Comparison of ENCODE assay signal across 8 mouse cellular contexts in the genomic region with DNA sequence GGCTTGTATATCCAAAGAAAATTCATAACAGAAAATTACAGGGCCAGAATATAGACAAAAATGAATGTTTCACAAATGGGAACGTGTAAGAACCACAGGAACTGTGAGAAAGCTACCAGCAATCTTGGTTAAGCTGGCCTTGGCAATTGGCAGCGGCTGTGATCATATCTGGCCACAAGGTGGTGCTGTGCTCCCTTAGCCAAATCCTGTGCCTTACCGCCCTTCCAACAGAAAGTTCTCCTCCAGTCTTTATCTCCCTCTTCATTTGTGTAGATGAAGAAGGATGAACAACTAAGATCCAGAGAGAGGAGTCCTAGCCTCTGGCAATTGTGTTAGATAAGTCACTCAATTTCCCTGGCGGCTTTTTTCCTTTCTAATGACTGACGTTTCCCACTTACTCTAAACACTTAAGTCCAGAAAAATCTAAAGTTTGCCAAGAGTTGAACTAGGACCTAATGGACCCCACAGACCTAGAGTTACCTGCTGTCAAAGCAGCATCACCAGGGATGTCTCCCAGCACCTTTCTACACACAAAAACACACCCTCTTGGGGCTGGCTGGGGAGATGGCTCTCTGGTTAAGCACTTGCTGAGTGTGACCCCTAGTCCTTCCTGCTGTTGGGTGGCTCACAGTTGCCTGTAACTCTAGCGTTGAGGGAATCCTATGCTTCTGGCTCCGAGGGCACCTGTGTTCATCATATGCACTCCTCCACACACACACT. TPM values are rescaled to one million over a fixed set of nuclear protein-coding genes. Genes with fewer than 3 reads are reported as not detected.
DNase-seq lines count a peak whose midpoint lies in the region; ATAC-seq lines count a peak whose summit lies in the region.

No protein-coding gene starts in this region.

- no peaks in the 10 kb centered on the region for H3K36me3 ChIP-seq in midbrain, embryonic 10.5 days
- H3K36me3 ChIP-seq in midbrain, embryonic 16.5 days (ENCODE audit: control insufficient read depth, insufficient read depth, low read length), result no peaks in the 10 kb centered on the region
- H3K36me3 ChIP-seq in heart, embryonic 11.5 days (ENCODE audit: control insufficient read depth, insufficient read depth, low read length), result peaks cover 3% of the 10 kb centered on the region; the same call in 1 of the 2 replicates
- H3K36me3 ChIP-seq in macrophage (ENCODE audit: inconsistent target), result peaks cover 26% of the 10 kb centered on the region; the same call in 1 of the 2 replicates
- 0 out of 2 replicates have a peak, but pooled peaks cover 7% of the 10 kb centered on the region for H3K36me3 ChIP-seq in stomach, embryonic 15.5 days

- 45% methylated on average over 7 of the region's 7 CpGs for WGBS in midbrain, embryonic 10.5 days
- WGBS in midbrain, embryonic 16.5 days, result 45% methylated on average over 7 of the region's 7 CpGs
- WGBS in heart, embryonic 11.5 days (ENCODE audit: insufficient replicate concordance), result 41% methylated on average over 7 of the region's 7 CpGs
- 24% methylated on average over 7 of the region's 7 CpGs for WGBS in macrophage (ENCODE audit: missing documents)
- 42% methylated on average over 7 of the region's 7 CpGs for WGBS in stomach, embryonic 15.5 days

- no peaks in the 10 kb centered on the region for H3K9me3 ChIP-seq in midbrain, embryonic 10.5 days (replicated peaks)
- no peaks in the 10 kb centered on the region for H3K9me3 ChIP-seq in midbrain, embryonic 16.5 days (replicated peaks; ENCODE audit: control insufficient read depth, low read length, poor library complexity, severe bottlenecking)
- H3K9me3 ChIP-seq in heart, embryonic 11.5 days (replicated peaks; ENCODE audit: control insufficient read depth, low read length), result no peaks in the 10 kb centered on the region
- H3K9me3 ChIP-seq in stomach, embryonic 15.5 days, result no peaks in the 10 kb centered on the region

- no peaks in the 10 kb centered on the region for H3K4me1 ChIP-seq in midbrain, embryonic 10.5 days
- H3K4me1 ChIP-seq in midbrain, embryonic 16.5 days (ENCODE audit: control insufficient read depth, insufficient read depth, low read length), result no peaks in the 10 kb centered on the region
- H3K4me1 ChIP-seq in heart, embryonic 11.5 days (ENCODE audit: control insufficient read depth, insufficient read depth, low read length), result peaks cover 10% of the 10 kb centered on the region
- peaks cover 8% of the 10 kb centered on the region; the same call in 1 of the 2 replicates for H3K4me1 ChIP-seq in stomach, embryonic 15.5 days

- H3K79me2 ChIP-seq in macrophage (ENCODE audit: inconsistent target), result no peaks in the 10 kb centered on the region

- no peak for ATAC-seq in midbrain, embryonic 16.5 days
- no peak for ATAC-seq in heart, embryonic 11.5 days (replicated peaks; ENCODE audit: insufficient number of reproducible peaks, low FRiP score, low TSS enrichment)
- no peak for ATAC-seq in stomach, embryonic 15.5 days (ENCODE audit: insufficient read depth, low FRiP score, low read depth)

- H3K9ac ChIP-seq in midbrain, embryonic 16.5 days (ENCODE audit: low read depth, low read length), result no peak overlapping the region
- H3K9ac ChIP-seq in heart, embryonic 11.5 days (ENCODE audit: low read depth, low read length), result no peak overlapping the region
- no peak overlapping the region for H3K9ac ChIP-seq in stomach, embryonic 15.5 days

- no peak overlapping the region for H3K27ac ChIP-seq in midbrain, embryonic 10.5 days (replicated peaks)
- no peak overlapping the region for H3K27ac ChIP-seq in midbrain, embryonic 16.5 days (ENCODE audit: low read length)
- peak overlapping the region; percentile 32; the same call in 1 of the 2 replicates for H3K27ac ChIP-seq in heart, embryonic 11.5 days (ENCODE audit: low read depth, low read length)
- peak overlapping the region; percentile 76 for H3K27ac ChIP-seq in macrophage
- peak overlapping the region; percentile 49; the same call in 1 of the 2 replicates for H3K27ac ChIP-seq in stomach, embryonic 15.5 days

- H3K4me3 ChIP-seq in midbrain, embryonic 10.5 days, result no peak overlapping the region
- no peak overlapping the region for H3K4me3 ChIP-seq in midbrain, embryonic 16.5 days (ENCODE audit: low read depth, low read length)
- H3K4me3 ChIP-seq in heart, embryonic 11.5 days (ENCODE audit: low read depth, low read length), result no peak overlapping the region
- no peak overlapping the region for H3K4me3 ChIP-seq in macrophage (ENCODE audit: inconsistent target)
- no peak overlapping the region for H3K4me3 ChIP-seq in stomach, embryonic 15.5 days (replicated peaks)

- peak; percentile 69 for DNase-seq in midbrain, embryonic 10.5 days (ENCODE audit: low spot score)
- DNase-seq in adrenal gland, adult (ENCODE audit: inconsistent age in 2 of 2, low spot score in 1 of 2), result peak; percentile 58 to 86
- peak; percentile 57 for DNase-seq in embryo, embryonic 11.5 days (ENCODE audit: low read depth, low spot score)
- peak; percentile 26 to 73 for DNase-seq in layer of hippocampus, adult 18-20 months (ENCODE audit: low spot score in 2 of 2)

- H3K4me2 ChIP-seq in midbrain, embryonic 16.5 days (ENCODE audit: low read length), result no peak overlapping the region
- no peak overlapping the region for H3K4me2 ChIP-seq in heart, embryonic 11.5 days
- H3K4me2 ChIP-seq in stomach, embryonic 15.5 days, result no peak overlapping the region

- H3K27me3 ChIP-seq in midbrain, embryonic 10.5 days (ENCODE audit: low read depth, poor library complexity, severe bottlenecking), result no peaks in the 10 kb centered on the region
- no peaks in the 10 kb centered on the region for H3K27me3 ChIP-seq in midbrain, embryonic 16.5 days (ENCODE audit: control insufficient read depth, insufficient read depth, low read depth, low read length)
- peaks cover 7% of the 10 kb centered on the region; the same call in 1 of the 2 replicates for H3K27me3 ChIP-seq in heart, embryonic 11.5 days (ENCODE audit: control insufficient read depth, insufficient read depth, low read length)
- no peaks in the 10 kb centered on the region for H3K27me3 ChIP-seq in stomach, embryonic 15.5 days (replicated peaks)

RNA-seq across cellular contexts. Expression of gene Gm10974, which starts 55.6 kb away (rescaled TPM):
- not detected in 2 replicates for polyA plus RNA-seq in midbrain, embryonic 10.5 days (2016; fragmentation: Nextera tagmentation; extraction: Ambion mirVana)
- not detected in 2 replicates for polyA plus RNA-seq in midbrain, embryonic 16.5 days (2015; fragmentation: Nextera tagmentation; extraction: Ambion mirVana)
- polyA plus RNA-seq in heart, embryonic 11.5 days (2014; fragmentation: Nextera tagmentation; extraction: Ambion mirVana), result not detected in 2 replicates
- total RNA-seq in layer of hippocampus, adult 18-20 months (2021), result not detected
- not detected for total RNA-seq in macrophage (2018; cell fraction: chromatin; rRNA removed)
- not detected for total RNA-seq in macrophage (2018; cell fraction: cytosol; rRNA removed)
- total RNA-seq in macrophage (2018; cell fraction: nucleus; rRNA removed), result not detected
- polyA plus RNA-seq in macrophage (2018), result not detected in 3 replicates
- polyA plus RNA-seq in stomach, embryonic 15.5 days (2015; fragmentation: Nextera tagmentation; extraction: Ambion mirVana), result not detected in 2 replicates

Comparison
In these comparisons a context has a peak if more than half of its experiments do, and no peak if none do; other contexts are left out.
1. H3K27ac ChIP-seq: peak in heart, embryonic 11.5 days (single experiment), macrophage (single experiment) and stomach, embryonic 15.5 days (single experiment); none in midbrain, embryonic 10.5 days (single experiment) and midbrain, embryonic 16.5 days (single experiment).
2. Peak in every context shown above with its lines, with median percentiles within 50 percentile points of each other: DNase-seq.